Mouse (Mus musculus) fibroblast of lung, adult 2 months (primary cell): Measurements from ENCODE around the gene Tbc1d9.
"Not testable (repeated sequence)": the region's sequence is repeated elsewhere in the genome, so short reads cannot be mapped to it uniquely, and the experiment has no call there.

Experiments used
- DNase-seq: peaks from one replicate; pipeline ENCODE4 v3.0.0-alpha.2; 2011; ENCODE audit warnings: low read depth

The Tbc1d9 gene

GRCm38 (mm10) chr8:83233099-83233498 is 67.9 kb downstream of the Tbc1d9 start:
- DNase-seq = no peak

- no peak for DNase-seq
These were observed 74.2 kb downstream of the Tbc1d9 start for GRCm38 (mm10) chr8:83239341-83239740.

DNA sequence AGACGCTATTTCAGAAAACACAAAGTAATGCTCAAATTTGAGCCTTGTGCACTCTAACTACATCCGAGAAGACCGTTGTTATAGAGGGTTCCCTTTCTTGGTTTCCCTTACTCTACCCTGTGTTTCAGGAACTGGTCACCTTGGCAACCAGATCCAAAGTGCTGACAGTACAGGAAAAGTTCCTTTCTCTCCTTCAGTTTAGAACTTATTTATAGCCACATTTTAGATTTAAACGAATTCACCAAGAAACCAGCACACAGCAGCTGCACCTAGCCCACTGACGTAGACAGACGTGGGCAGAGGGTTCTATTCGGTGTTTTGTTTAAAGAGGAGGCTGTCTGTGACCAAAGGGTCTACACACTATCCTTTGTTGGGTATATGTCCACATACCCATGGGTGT is 79.0 kb downstream of the Tbc1d9 start:
- no peak for DNase-seq

DNA sequence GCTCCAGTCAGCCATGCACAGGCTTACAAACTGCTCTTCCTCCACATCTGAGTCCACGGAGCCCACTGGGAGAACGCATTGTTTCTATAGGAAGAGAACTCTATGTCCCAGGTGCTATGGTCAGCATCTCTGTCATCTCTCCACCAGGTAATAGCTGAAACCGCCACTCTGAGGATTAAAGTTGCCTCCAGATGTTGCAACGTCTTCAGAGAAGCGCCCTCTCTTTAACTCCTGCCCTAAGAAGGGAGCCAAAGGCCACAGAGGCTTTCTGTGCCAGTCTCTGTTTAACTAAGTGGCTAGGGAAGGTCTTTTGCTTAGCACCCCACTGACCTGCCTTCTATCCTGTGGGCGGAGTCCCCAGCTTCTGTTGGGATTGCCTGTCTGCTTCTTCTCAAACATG is 85.7 kb downstream of the Tbc1d9 start:
- DNase-seq = no peak

- DNase-seq = no peak
These were observed 86.5 kb downstream of the Tbc1d9 start for GRCm38 (mm10) chr8:83251362-83252246.

- no peak for DNase-seq
These were observed 87.6 kb downstream of the Tbc1d9 start for GRCm38 (mm10) chr8:83252791-83253190.

DNA sequence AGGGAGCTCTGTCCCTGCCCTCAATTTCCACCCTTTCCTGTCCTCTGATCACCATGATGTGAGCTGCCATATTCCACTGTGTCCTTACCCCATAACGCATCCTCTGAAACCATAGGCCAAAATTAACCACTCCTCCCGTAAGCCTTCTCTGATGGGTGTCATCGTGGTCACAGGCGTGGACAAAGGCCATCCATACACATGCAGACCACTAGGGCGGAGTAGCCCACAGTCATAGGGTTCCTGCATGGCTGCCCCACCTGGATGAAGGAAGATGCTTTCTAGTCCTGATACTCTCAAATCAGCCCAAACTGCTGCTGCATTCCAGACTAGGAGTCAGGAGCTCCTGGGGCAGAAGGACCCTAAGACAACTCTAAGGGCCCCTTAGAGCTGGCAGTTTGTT is 92.5 kb downstream of the Tbc1d9 start:
- no peak for DNase-seq

DNA sequence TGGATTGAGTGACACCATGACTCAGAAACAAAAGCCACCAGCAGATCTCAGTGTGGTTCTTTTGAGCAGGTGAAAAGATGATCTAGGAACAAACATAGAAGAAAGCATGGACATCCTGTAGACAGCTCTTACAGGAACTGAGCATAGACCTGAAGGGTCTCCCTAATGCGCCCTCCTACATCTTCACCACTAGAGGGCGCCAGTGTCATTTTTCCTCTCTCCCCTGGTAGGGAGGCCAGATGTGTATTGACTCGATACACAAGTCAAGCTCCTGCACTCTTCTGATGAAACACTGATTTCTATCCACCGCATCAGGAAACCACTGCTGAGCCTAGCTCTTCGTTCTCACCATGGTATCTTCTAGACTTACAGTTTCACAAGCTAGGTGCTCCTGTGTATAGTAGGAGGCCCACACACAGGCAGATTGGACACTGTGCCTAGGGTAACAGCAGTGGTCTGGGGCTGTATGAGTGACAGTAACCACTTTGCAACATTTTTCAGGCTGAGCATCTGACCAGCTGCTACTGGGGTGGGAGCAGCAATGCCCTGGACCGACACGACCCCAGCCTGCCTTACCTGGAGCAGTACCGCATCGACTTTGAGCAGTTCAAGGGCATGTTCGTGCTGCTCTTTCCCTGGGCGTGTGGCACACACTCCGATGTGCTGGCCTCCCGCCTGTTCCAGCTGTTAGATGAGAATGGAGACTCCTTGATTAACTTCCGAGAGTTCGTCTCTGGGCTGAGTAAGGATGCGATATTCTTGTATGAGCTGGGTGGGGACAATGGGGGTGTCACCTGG is 95.5 kb downstream of the Tbc1d9 start:
- DNase-seq = peak; percentile 13

DNA sequence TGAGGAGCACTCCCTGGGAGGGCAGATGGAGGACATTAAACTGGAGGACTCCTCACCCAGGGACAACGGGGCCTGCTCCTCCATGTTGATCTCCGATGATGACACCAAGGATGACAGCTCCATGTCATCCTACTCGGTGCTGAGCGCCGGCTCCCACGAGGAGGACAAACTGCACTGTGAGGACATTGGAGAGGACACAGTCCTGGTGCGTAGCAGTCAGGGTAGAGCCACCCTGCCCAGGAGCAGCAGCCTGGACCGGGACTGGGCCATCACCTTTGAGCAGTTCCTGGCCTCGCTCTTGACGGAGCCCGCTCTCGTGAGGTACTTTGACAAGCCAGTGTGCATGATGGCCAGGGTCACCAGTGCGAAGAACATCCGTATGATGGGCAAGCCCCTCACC is 106.0 kb downstream of the Tbc1d9 start:
- no peak for DNase-seq

- no peak for DNase-seq
These were observed 107.3 kb downstream of the Tbc1d9 start for GRCm38 (mm10) chr8:83272464-83272863.

- no peak for DNase-seq
These were observed 109.3 kb downstream of the Tbc1d9 start for GRCm38 (mm10) chr8:83274470-83274869.

DNA sequence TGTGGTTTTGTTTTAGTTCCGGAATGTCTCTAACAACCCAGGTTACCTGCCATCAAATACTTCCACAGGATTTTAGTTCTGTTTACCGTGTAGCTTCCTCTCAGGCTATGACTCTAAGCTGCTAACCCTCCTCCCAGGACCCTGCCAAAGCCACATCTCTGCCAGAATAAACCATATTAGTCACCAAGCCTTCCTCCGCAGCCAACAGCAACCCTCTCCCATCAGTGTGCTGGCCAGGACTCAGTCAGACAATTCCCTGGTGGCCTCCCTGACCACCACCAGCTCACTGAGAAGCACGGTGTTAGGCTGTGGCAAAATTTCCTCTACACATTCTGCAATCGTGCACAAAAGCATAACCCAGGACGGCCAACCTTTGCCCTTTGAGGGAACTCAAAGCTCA is 113.3 kb downstream of the Tbc1d9 start:
- DNase-seq = peak; percentile 79

- DNase-seq = no peak
These were observed 120.2 kb downstream of the Tbc1d9 start for GRCm38 (mm10) chr8:83285391-83285790.

DNA sequence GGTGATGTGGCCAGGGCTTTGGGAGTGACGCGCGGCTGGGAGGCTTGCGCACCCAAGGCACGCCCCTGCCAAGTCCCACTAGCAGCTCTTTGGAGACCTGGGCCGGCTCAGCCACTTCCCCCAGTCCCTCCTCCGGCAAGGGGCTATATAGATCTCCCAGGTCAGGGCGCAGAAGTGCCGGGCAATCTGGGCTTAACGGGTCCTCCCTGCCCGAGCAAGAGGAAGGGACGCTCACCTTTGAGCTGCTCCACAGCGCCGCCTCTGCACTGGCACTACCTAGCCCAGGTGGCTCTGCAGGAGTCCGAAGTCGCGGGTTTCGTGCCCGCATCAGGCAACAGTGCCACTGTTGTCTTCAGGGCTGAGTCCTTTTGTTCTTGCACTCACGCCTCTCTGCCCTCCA is 125.0 kb downstream of the Tbc1d9 start, which contains the start of gene Ucp1:
Ucp1 (plus strand) TSS at position 177 of the 400 bp plus-strand sequence.
- DNase-seq = no peak

- no peak for DNase-seq
These were observed 132.2 kb downstream of the Tbc1d9 start for GRCm38 (mm10) chr8:83297375-83297774.

GRCm38 (mm10) chr8:83300135-83300534 is 135.0 kb downstream of the Tbc1d9 start:
- no peak for DNase-seq

- no peak for DNase-seq
These were observed 139.8 kb downstream of the Tbc1d9 start for GRCm38 (mm10) chr8:83304946-83305345.

DNA sequence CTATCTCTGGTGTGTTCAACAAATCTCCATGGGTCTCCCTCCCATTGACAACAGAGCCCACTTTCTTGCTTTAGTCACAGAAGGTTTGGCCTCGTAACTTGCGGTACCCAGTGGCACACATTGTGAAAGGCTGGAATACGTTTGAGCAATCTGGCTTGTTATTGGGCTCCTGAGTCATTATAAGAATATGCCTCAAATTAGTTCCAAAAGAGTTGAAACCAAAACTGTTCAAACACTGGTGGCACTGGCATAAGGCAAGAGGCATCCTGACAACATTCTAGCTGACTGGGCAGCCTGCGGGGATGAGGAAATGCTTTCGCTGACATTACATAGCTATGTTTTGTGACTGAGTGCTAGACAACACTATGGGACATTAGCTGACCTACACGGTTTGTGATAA is 144.7 kb downstream of the Tbc1d9 start:
- no peak for DNase-seq

DNA sequence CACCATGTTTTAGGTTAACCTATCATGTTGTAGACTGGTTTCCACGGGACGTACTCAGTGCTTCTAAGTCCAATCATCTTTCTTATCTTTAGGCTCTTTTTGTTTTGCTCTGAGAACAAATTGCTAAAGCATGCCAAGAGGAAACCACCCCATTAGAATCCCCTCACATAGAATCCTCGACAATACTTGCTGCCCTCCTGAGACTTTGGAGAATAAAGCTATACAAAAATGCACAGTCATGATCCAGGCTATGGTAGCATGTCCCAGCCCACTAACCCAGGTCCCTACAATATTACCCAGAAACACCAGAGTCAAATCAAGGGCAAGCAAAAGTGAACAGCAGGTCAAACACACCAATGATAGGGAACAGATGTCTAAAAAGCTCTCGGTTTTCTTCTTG is 149.9 kb downstream of the Tbc1d9 start:
- DNase-seq = not testable (repeated sequence)

DNA sequence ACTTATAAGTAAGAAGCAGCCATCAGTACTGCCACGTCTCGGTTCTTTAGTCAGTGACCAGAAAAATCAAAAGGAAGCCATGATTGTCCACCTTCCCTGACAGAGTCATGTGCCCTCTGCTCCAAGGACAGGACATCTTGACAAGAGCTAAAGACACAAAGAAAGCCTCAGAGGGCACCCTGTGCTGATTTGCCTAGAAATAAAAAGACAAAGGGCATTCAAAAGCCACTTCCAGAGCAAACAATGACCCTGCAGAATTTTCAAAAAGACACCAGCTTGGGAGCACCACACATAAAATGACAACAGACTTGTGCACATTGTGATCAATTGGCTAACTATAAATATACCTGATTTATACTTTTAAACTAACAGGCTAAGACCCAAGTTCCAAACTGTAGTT is 150.5 kb downstream of the Tbc1d9 start:
- DNase-seq = no peak

GRCm38 (mm10) chr8:83320543-83320942 is 155.4 kb downstream of the Tbc1d9 start:
- no peak for DNase-seq

- DNase-seq = no peak
These were observed 157.2 kb downstream of the Tbc1d9 start for GRCm38 (mm10) chr8:83322374-83322773.
